Mouse (Mus musculus) thymus, adult 2 months (tissue): ENCODE results near the gene Ccdc184.

Experiments used
- CTCF ChIP-seq: fragments of 200-500 bp; IDR thresholded peaks from 2 replicates; pipeline ENCODE4 v1.5.1; 2012; ENCODE audit warnings: mild to moderate bottlenecking, control low read depth, low read length, moderate library complexity, borderline replicate concordance; ENCODE audit not compliant: control insufficient read depth, poor library complexity, insufficient read depth; ENCODE audit errors: extremely low read depth
- POLR2A ChIP-seq: fragments of 200-500 bp; IDR thresholded peaks from 2 replicates; pipeline ENCODE4 v1.6.1; 2012; ENCODE audit warnings: mild to moderate bottlenecking, low read length, control low read depth, moderate library complexity; ENCODE audit not compliant: control insufficient read depth, poor library complexity, insufficient read depth; ENCODE audit errors: extremely low read depth

- TF ChIP-seq CTCF: no peak
- TF ChIP-seq POLR2A: no peak
Observed at GRCm38 (mm10) chr15:98142515-98142914, 24.4 kb upstream of the Ccdc184 start.
